Mouse (Mus musculus): ENCODE measurements at regions not wholly inside any gene's neighbourhood (a gene's known extent, or its start where the extent isn't known, plus 50 kb on each side); places are given as distances from the start of the nearest gene placed in this dataset.
A peak's percentile ranks its signal among the peaks of the same experiment; 100 is the strongest.
"Not testable (repeated sequence)": the region's sequence is repeated elsewhere in the genome, so short reads cannot be mapped to it uniquely, and the experiment has no call there.

DNA sequence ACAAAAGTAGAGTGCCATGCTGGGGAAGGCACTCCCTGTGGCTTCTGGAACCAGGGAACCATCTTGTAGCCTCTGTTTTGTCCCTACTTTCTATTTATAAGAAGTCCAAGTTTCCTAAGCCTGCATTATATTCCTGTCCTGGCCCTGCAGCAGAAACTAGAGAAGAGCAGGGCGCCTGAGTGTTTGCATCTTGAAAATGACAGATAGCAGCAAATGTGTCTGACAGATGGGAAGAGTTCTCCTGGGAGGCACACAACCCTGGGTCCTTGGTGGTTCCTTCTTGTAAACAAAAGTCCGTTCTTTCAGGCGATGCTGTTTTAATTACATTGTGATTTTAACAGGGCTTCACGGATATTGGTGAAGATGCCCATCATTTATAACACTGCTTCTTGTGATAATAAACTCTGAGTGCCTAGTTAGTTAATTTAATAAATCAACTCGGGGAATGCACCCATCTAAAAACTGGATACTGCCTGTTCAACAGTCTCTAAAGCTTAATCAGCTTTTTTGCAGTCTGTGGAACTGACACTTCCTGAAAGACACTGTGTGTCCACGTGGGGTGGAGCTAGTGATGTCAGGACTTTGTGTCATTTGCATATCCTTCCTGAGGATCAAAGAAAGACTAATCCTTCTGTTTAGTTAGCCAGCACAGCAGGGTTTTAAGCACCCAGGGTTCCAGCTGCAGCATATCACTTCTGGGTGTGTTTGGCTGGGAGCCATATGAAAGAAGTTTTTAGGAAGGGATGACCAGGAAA is 188.3 kb upstream of the Ccdc54 start:
- DNase-seq (ENCODE audit: low read depth, low spot score): peak; percentile 15

DNA sequence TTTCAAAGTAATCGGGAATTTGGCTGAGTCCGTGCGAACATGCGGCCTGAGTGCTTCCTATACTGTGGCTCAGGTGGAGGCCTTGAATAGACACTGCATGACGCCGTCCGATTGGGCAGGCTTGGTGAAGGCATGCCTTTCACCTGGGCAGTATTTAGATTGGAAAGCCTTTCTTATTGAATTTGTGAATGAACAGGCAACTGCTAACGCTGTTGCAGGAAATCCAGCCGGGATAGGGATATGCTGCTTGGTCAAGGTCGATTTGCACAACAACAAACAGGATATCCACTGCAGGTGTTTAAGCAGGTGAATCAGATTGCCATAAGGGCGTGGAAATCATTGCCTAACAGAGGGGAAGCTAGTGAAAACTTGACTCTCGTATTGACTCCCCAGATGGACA is 183.7 kb upstream of the Ccdc54 start:
- not testable (repeated sequence) for DNase-seq (ENCODE audit: low read depth, low spot score)

DNA sequence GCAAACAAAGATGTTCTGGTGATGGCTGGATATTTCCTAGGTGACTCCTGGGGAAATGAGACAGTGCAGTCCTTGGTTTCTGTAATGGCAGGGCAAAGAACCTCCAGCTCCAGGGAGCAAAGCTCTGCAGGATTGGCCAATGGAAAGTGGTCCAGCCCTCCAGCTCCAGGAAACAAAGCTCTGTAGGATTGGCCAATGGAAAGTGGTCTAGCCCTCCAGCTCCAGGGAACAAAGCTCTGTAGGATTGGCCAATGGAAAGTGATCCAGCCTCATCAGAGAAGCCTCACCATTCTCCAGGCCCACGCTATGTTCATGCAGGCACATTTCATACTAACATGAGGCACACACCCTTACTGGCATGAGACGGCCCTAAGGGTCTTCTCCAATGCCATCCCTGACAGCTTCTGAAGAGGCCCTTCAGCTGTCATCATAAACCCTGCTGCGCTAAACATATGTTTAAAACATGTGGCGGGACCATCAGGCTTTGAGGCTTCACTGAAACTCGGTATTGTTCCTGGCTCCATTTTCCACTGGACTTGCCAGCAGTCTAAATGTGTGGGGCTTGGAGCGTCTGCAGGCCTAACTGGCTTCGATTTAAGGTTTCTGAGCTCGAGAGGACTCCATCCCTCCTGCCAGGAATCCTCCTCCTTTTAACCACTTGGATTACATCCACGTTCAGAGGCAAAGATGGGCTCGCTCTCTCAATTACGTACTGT is 175.3 kb upstream of the Ccdc54 start:
- no peak for DNase-seq (ENCODE audit: low read depth, low spot score)

DNA sequence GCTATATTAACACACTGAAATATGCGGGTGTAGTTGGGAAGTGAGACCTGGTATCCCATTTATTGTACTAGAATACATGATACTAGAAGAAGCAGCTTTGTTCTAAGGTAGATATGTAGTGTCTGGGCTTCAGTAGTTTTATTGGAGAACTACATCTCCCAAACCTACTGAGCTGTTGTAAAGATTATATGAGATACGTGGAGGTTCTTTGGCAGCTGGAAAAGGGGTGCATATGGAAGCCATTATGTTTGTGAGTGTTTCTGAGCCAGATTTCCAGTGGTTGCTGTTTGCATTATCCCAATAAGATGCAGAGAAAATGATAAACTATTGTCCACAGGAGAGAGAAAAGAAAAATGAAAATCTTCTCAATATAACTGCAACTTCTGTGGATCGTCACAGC is 171.1 kb upstream of the Ccdc54 start:
- DNase-seq (ENCODE audit: low read depth, low spot score): no peak

DNA sequence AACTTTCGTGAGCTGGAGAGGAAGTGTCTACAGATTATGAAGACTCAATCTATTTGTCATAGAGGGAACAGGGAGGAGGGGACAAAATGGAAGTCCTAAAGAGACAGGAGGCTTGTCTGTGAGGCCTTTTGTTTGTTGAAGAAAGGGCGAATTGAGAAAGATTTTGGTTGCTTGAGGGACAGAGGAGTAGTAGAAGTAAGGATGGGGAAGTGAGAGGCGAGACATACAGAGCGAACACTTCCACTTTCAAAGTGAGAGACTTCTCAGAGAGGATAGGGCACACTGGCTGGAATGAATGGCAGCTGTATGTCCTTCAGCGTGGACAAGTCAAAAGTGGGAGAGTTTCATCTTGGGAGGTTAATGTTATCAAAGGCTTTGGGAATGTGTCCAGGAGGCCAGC is 169.0 kb upstream of the Ccdc54 start:
- DNase-seq (ENCODE audit: low read depth, low spot score): no peak

DNA sequence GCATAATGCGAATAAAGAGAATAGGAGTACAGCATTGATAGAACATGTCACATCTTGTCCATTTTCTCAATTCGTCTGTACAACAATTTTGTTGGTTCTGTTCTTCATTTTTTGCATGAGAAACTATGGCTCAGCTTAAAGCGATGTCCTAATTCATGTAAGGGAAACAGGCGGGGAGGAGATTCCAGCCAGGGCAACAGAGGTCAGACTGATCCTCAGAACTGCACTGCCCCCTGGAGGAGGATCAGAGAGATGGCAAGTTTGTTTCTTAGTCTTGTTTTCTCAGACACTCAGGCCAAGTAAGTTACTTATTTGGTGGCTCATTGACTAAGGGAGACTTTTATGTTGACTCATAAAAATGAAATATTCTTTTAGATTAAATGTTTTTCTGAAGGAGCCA is 165.7 kb upstream of the Ccdc54 start:
- peak; percentile 53 for DNase-seq (ENCODE audit: low read depth, low spot score)

DNA sequence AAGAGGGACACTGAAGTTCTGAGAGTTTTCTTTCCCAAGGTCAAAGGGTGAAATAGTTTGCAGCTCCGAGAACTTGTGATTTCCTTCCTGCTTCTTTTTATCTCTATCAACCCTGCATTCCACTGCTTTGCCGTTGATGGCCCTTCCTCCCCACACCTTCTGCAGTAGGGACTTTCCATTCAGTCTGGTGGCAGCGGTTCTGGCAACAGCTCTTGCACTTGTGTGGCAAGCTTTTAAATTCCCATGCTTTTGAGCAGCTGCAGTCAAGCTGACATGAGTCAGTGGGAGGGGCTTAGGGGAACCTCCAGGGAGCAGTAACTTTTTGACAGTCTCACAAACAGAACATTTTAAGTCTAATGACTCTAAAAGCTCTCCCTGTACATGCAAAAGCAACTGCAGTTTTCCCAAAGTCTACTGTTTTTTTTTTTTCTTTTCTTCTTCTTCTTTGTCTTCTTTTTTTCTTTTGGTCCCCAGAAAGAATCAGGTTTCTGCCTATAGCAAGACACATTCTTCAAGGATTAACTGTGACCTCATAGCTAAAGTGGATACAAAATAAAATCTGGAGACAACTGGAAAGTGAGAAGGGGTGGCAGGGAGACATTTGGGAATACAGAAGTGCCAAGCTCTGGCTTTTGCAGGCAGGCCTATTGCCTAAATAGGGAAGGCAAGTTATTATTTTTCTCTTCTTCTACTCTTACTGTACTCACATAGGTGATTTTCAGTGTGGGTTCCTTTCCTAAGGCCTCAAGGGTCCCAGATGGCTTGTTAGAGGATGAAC is 162.8 kb upstream of the Ccdc54 start:
- peak; percentile 60 for DNase-seq (ENCODE audit: low read depth, low spot score)

DNA sequence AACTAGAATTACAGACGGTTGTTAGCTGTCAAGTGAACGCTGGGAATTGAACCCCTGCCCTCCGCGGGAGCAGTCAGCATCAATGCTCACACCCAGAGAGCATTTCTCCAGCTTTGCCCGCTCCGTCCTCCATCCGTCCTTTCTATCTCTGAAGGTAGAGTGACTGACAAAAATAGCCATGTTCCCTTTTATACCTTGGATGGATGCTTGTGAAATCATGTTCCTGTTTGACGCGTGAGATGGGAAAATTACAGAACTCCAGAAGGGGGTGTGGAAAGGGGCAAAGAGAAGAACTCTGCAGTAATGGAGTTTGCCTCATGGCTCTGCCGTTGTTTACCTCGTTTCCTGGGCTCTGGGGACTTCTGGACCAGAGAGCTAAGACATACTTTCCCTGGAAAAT is 162.1 kb upstream of the Ccdc54 start:
- DNase-seq (ENCODE audit: low read depth, low spot score): no peak

DNA sequence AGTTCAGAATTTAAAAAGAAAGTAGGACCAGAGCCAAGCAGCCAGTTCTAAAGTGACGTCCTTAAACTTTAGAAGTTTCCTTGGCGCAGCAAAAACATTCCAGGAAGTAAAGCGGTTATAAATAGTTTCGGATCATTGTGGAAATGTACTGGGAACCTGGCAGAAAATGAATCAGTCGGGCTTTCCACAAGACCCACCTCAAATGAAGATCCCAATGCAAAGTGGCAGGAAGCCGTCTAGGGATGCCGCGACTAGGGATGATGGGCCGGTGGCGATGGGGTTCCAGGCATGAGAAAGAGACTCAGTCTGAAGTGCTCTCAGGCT is 161.3 kb upstream of the Ccdc54 start:
- DNase-seq (ENCODE audit: low read depth, low spot score): no peak

DNA sequence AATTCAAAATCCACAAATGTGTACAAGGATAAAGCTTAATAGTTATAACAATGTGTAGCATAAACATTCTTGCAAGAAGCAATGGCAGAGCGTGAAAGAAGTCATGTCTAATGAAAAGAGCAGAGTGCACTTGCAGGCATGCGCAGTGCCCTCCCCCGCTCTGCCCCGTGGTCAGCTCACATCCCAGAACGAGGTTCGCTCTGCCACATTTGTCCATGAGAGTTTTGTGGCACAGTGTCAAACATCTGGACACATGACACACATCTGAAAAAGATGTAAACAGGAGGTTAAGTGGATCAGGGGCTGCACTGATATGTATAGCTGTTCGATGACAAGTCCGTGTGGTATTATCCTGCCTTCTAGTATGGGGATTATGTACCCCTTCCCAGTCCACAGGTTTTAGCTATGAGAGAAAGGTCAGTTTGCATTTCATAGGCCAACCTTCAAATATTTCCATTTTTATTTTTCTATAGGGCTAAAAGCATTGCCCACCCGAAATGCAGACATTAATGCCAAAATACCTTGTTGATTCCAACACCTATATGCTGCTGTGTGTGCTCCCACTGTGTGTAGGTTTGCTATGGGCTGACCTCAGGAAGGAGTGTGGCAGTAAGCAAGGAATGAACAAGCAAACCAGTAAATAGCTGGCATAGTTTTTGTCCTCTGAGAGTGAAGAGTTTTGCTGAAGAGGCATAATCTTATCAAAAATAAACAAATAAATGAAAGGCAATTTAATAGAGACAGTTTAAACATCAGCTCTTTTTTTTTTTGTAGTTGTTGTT is 160.7 kb upstream of the Ccdc54 start:
- no peak for DNase-seq (ENCODE audit: low read depth, low spot score)

DNA sequence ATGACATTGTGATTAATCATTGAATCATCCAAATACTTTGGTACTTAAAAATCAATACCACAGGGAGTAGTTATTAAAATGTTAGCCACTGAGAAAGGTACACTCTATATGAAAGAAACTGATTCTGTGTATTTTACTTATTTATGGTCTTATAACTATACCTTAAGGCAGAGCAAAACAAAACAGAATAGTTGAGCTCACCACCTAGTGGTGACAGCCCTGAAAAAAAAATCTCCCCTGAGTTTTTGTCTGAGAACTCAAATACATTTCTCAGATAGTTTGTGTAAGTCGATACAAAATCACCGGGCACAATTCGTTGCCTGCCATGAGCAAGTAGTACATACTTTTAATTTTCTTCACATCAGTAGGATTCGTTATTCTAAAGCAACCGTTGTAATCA is 156.7 kb upstream of the Ccdc54 start:
- DNase-seq (ENCODE audit: low read depth, low spot score): no peak

DNA sequence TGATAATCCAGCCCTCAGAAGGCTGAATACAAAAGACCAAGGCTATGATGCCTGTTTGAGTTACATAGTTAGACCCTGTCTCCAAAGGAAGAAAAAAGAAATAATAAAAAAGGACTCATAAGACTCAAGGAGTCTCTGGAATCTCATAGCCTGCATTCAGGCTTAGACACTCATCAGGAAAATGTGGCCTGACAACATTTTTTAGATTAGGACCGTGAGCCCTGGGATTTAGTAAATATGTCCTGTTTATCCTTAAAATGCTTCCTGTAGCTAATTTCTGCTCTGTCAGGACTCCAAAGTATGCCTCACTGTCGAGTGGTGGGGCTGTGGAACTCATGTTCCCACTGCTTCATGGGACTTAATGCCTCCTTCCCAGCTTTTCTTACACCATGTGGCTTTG is 154.8 kb upstream of the Ccdc54 start:
- DNase-seq (ENCODE audit: low read depth, low spot score): no peak

DNA sequence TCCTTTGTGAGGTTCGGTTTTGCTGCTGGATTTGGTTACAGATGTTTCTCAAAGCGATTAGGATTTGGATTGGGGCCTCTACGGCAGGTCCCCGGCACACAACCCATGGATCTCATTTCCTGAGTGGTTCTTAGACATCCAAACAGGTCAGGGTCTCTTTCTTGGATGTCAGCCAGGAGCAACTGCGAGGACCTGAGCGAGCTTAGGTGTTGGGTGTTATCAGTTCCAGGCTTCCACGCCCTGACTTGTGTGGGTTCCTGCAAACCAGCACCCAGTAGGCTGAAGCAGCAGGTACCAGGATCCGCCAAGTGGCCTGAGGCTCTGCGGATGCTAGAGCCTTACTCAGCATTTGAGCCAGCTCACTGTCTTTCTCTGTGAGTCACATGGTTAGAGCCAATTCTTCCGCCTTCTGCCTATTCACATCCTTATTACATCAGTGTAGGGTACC is 146.5 kb upstream of the Ccdc54 start:
- DNase-seq (ENCODE audit: low read depth, low spot score): no peak

DNA sequence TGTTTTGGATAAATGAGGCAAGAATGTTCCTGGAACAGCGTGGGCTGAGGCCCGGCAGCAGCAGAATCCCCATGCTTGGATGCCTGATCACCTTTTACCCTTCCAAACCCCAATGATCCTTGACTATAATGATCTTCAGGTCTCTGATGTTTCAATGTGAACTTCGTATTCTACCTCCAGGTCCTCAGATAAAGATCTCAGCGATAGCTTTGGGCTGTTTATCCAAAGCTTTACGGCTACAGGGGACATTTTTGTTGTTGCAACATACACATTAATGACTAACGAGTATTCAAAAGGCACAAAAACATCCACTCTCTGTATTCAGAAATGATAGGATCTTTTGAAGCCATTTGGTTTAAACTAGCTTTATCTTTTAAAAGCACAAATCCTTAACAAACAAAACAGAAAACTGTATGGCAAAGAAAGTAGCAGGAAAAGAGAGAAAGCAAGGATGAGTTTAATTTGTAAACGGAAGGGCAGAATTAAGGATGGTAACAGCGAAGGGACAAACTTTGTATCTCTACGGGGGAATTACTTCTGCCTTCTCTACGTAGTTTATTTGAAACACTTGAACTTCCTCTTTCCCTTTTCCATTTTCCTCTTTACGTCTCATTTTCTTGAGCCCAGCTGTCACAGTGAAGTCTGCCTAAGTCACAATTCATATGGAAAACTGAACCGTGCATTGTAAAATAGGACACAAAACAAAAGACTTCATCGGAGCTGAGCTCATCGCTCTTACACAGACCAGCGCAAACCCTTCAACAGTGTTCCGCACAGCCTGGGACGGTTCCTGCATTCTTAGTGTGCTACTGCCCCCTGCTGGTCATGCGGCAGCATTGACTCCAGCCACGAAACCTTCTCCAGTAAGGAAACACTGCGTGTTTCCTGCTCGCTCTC is 145.4 kb upstream of the Ccdc54 start:
- DNase-seq (ENCODE audit: low read depth, low spot score): peak; percentile 90

DNA sequence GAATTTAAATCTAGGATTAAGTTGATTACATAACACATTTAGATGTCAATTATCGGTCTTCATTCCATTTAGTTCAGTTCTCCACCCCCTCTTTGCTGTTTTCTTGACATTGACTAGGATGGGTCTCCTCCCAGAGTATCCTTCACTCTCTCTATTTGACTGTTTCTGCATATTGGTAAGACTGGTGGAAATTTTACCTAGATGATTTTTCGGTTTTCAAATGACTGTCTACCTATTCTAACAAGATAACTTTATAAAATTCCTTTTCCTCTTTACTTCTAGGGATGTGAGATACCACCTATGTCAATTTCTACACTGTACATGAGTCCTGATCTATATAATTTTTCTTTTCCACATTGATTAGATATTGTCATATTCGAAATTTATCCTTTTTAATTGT is 142.4 kb upstream of the Ccdc54 start:
- DNase-seq (ENCODE audit: low read depth, low spot score): no peak

DNA sequence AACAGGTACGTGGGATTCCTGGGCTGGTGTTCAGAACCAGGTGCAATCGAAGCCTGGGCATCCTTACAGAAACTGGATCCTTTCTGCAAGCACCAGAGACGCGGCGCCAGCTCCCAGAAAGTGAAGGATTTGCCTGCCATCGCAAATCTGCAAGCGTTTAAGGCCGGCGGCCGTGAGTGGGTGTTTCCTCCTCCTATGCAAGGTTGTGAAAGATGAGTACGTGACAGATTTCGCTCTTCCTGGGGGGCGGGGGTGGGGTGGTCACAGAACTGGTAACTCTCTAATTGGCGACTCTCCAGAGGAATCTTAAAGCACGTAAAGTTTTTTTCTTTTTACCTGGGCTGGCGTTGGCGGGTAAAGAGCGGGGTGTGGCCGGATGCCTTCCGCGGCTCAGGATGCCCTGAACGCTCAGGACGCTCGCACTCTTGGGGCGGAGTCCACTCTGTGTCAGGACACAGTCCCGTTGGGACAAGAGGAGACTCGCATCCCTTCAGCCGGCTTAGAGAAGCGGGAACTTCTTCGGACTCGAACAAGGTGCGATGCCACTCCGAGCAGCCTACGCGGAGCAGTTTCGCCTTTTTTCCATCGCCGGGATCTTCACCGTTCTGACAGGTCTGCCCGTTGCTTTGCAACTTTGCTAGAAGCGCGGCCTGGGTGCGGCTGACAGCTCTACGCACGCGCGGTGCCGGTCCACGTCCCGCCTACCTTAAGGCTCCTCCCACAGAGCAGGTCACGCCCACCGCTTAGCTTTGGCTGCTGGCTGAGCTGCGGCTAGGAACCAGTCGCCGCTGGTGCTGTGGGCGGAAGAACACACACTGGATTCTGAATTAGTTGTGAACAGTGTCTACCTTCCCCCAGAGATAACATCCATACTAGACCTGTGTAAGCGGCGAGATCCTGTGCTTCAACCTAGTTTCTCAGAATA is 141.4 kb upstream of the Ccdc54 start:
- peak; percentile 89 for DNase-seq (ENCODE audit: low read depth, low spot score)

DNA sequence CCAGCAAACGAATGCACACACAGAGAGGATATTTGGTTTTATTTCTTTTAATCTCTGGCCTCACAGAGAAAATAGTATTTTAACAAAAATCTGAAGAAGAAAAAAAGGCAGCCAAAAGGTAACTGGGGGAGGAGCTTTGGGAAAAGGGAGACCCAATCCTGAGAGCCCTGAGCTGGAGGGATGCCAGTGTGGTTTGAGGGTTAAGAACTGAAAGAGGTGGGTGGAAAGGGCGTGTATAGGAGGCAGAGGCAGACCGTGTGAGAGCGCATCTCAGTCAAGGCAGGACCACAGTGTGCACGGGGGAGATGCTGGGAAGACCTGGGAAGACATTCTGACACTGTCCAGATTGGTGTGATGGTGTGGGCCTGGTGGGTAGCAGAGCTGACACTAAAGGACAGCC is 138.4 kb upstream of the Ccdc54 start:
- no peak for DNase-seq (ENCODE audit: low read depth, low spot score)

DNA sequence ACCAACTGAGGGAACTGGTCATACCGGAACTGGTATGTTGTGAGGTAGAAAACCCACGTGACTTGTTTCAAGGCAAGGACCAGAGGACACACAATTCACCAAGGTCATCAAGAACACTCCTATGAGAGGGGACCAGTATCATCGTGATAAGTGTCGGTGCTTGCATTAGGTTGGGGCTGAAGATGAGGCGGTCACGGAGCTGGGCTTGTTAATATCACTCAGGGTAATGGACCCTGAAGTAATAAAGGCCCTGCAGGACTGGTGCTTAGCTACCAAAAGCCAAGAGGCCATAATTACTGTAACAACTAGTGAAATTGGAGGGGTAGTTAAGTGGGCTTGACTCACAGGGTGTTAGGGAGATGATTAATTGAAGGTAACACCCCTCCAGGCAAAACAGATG is 132.2 kb upstream of the Ccdc54 start:
- no peak for DNase-seq (ENCODE audit: low read depth, low spot score)

DNA sequence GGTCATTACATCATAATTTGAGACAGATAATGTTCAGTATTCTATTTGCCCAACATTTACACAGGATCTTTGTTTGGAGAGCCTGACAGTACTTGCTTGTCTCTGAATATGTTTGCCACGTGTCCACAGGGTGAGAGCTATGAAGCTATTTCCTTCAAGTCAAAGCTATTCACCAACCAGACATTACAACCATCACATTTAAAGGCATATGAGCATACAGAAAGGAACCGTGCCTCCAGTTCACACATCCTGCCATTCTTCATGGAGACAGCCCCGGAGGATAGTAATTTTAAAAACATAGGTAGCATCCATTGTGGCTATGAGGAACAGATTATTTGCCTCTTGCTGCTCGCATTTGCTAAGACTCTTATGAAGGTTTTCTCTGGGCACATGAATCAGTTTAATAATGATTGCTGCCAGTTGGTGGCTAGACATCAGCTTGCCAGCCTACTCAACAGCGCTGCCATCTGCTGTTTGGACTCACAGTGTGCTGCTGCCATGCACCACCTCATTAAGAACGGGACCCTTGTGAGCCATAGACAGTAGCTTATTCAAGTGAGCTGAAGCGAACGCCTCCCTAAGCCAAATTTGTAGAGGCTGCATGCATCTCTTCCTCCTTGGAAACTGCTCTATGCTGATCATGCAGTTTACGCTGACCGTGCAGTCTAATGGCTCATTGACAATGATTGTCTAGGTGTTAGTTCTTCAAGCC is 126.5 kb upstream of the Ccdc54 start:
- no peak for DNase-seq (ENCODE audit: low read depth, low spot score)

Data from skeletal muscle tissue, adult 2 months (tissue).